Mouse (Mus musculus) embryonic fibroblast, embryonic 13.5 days (primary cell): ENCODE measurements around the gene Serpine2. TPM values are rescaled to one million over a fixed set of nuclear protein-coding genes. Genes with fewer than 3 reads are reported as not detected.

ENCODE experiments used
- H3K27ac ChIP-seq: 2 replicates; pipeline ENCODE4 v1.5.1; 2012; ENCODE audit warnings: low read length, control low read depth, inconsistent platforms; ENCODE audit not compliant: insufficient read depth
- H3K4me1 ChIP-seq: 2 replicates; pipeline ENCODE4 v1.6.1; 2011; ENCODE audit warnings: low read length; ENCODE audit not compliant: control insufficient read depth, insufficient read depth
- H3K4me3 ChIP-seq: 2 replicates; pipeline ENCODE4 v1.5.1; 2011; ENCODE audit warnings: mild to moderate bottlenecking, control low read depth, low read length; ENCODE audit not compliant: insufficient read depth
- CTCF ChIP-seq: IDR thresholded peaks from 2 replicates; pipeline ENCODE4 v1.5.1; 2011; ENCODE audit warnings: mild to moderate bottlenecking, control low read depth, low read length, moderate library complexity, borderline replicate concordance; ENCODE audit not compliant: insufficient read depth
- POLR2A ChIP-seq: IDR thresholded peaks from 2 replicates; pipeline ENCODE4 v1.6.1; 2011; ENCODE audit warnings: low read depth, mild to moderate bottlenecking, control low read depth, low read length, moderate library complexity
- polyA plus RNA-seq: library from polyadenylated mRNA; stranded (reverse); fragments of >200 nt; gene quantifications from 2 replicates; pipeline ENCODE4 v1.2.4, GENCODE M21; 2011; ENCODE audit warnings: low read depth; ENCODE audit not compliant: missing spikeins, insufficient read length

Serpine2 gene
- polyA plus RNA-seq, 1 experiment: 313 TPM

- Histone ChIP-seq H3K4me1 (peaks cover 6% of the 10 kb centered on the region), H3K27ac (peak overlapping the region; percentile 48; the same call in 1 of the 2 replicates), H3K4me3 (no peak overlapping the region)
- TF ChIP-seq CTCF: no peak
- no peak for TF ChIP-seq POLR2A
Observed at GRCm38 (mm10) chr1:79822806-79823525, 38.0 kb downstream of the Serpine2 start.

DNA sequence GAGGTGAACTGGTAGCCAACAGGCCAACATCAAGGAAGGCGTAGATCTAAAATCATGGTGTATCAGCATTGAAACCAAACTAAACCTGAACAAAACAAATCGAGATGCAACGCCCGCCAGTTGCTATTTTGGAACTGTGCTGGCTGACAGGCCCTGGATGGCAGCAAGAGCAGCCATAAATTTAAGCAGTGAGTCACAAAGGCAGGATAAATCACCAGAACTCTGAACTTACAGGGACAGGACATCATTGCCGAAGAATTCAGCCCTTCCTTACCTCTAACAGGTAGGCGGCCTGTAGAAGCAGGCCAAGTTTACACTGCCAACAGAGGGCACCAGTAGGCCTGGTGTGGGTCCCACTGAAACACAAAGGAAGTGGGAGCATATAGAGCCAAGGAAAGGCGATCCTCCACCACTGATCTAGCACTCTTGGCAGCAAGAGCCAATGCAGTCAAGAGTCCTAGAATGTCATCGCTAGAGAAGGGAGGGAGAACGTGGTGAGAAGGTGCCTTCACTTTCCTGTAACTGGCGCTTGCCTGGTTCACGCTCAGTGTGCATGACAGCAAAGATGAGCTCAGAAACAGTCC, 41.6 kb downstream of the Serpine2 start:
- no peak overlapping the region for H3K27ac ChIP-seq
- no peak overlapping the region for H3K4me3 ChIP-seq
- H3K4me1 ChIP-seq: peaks cover 3% of the 10 kb centered on the region
- TF ChIP-seq CTCF (no peak), POLR2A (no peak)

GRCm38 (mm10) chr1:79815446-79815845, 45.5 kb downstream of the Serpine2 start:
- H3K4me3 ChIP-seq: no peak overlapping the region
- no peak overlapping the region for H3K27ac ChIP-seq
- no peaks in the 10 kb centered on the region for H3K4me1 ChIP-seq
- no peak for TF ChIP-seq POLR2A
- no peak for TF ChIP-seq CTCF

DNA sequence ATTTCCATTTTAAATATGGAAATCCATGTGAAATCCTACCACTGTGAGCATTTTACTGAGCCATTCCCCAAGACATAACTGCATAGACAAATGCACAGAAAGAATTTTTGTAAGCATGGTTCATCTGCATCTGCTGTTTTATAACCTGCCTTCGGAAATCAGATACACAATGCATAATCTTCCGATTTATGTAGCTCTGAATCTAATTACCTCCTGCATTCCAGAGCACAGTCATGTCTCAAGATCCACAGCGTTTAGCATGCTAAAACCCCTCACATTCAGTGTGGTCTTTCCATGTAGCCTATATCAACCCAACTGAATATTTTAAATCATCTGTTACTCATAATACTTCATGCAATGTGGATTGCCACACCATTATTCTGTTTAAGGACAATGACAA, 51.5 kb downstream of the Serpine2 start:
- Histone ChIP-seq H3K27ac (no peak overlapping the region), H3K4me3 (no peak overlapping the region), H3K4me1 (no peaks in the 10 kb centered on the region)
- TF ChIP-seq CTCF (no peak), POLR2A (no peak)

DNA sequence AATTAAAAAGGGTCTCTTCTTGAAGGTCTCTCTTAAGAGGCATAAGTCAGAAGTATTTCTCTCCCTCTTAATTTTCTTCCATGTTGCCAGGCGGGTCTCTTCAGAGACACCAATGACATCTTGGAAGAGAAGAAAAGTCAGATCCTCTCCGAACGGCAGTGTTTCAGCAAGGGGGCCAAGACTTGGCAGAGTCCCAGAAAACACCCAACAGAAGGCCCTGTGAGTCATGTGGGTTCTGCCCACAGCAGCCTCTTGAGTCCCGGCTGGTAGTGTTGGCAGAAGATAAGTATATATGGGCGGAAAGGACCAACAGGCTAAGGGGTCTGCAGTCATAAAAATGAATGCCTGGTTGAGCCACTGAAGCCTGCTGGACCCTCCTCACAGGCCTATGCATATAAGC, 54.1 kb downstream of the Serpine2 start:
- no peak for TF ChIP-seq CTCF
- TF ChIP-seq POLR2A: no peak
- H3K4me3 ChIP-seq: no peak overlapping the region
- no peaks in the 10 kb centered on the region for H3K4me1 ChIP-seq
- H3K27ac ChIP-seq: no peak overlapping the region

DNA sequence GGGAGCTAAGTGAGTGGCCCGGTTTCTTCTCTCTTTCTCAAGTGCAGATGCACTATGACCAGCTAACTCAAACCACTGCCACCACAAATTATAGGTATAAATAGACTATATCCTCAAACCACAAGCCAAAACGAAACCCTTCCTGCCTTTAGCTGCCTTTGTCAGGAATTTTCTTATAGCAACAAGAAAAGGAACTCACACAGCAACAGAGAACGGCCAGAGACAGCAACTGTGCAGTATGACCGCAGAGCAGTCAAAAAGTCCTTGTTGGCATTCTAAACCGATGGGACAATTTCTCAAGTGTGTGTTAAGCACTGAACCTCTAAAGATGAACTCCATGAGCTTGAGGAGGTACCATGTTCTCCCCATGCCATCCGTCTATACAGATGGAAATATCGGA, 57.4 kb downstream of the Serpine2 start:
- H3K4me1 ChIP-seq: no peaks in the 10 kb centered on the region

DNA sequence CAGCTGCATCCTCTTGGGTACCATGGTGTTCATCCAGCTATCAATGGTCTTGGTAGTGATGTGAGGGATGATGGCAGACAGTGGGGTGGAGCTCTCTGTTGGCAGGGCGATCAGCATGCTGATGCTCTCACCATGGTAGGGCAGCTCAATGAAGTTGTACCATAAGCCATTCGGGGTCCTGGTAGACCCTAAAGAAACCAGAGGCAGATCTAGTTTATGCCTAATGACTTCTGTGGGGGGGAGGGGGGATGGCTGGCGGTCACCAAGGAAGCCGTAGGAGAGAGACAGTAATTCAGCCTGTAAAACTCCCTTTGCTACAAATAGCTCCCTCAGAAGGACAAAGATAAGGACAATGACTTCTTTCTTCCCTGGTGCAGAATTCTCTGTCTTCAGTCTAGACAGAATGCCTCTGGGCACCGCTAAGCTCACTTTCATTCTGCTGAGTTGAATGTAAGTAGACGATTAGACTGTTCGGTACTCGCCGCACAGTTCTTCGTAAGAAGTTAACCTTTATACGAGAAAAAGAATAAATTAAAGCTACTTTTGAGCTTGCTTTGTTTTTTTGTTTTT, 58.0 kb downstream of the Serpine2 start:
- no peak for TF ChIP-seq CTCF
- no peak for TF ChIP-seq POLR2A
- H3K27ac ChIP-seq: no peak overlapping the region
- H3K4me1 ChIP-seq: no peaks in the 10 kb centered on the region
- no peak overlapping the region for H3K4me3 ChIP-seq

More for the DNA sequence above, 57.4 kb downstream of the Serpine2 start:
- TF ChIP-seq POLR2A (no peak), CTCF (no peak)
- Histone ChIP-seq H3K4me3 (no peak overlapping the region), H3K27ac (no peak overlapping the region)

DNA sequence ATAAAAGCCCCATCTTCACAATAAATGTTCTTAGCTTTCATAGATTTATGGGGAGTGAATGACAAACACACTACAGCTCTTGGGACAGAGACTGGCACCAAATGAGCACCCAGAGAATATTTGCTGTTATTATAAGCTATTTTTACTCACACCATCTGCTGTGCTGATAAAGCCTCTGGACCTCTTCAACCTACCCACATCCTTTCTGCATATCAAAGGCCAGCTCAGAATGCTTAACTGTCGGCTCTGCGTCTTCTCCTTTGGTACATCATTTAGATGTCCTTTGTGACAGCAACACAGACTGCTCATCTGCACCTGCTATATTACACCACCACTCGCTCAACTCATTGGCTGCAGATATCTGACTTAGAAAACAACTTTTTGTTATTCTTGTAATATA, 63.9 kb downstream of the Serpine2 start:
- H3K4me3 ChIP-seq: no peak overlapping the region
- H3K27ac ChIP-seq: no peak overlapping the region
- TF ChIP-seq CTCF (no peak), POLR2A (no peak)
- no peaks in the 10 kb centered on the region for H3K4me1 ChIP-seq

- no peak overlapping the region for H3K27ac ChIP-seq
- no peak overlapping the region for H3K4me3 ChIP-seq
- H3K4me1 ChIP-seq: 0 out of 2 replicates have a peak, but pooled peaks cover 2% of the 10 kb centered on the region
- TF ChIP-seq POLR2A (no peak), CTCF (peak; percentile 53; the same call in 1 of the 2 replicates)
Observed at GRCm38 (mm10) chr1:79786267-79786927, 74.6 kb downstream of the Serpine2 start.
